Mouse (Mus musculus): ENCODE measurements around the gene Eml1.
A peak's percentile ranks its signal among the peaks of the same experiment; 100 is the strongest.
"Not testable (repeated sequence)": the region's sequence is repeated elsewhere in the genome, so short reads cannot be mapped to it uniquely, and the experiment has no call there.

Eml1 gene

DNA sequence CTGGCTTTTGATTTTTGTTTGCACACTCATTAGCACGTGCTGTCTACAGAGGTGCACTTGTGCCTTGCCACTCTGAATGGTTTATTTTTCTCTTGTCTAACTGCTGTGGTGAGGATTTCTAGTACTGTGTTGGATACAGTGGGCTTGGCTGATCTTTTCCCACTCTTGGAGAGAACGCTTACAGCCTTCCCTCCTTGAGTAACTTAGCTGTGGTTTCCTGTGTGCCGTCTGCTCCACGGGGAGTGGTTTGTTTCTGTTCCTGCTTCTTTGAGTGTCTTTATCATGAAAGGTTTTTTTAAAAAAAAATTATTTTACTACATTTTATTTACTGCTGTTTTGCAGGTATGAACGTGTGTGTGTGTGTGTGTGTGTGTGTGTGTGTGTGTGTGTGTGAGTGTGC is 108.0 kb downstream of the Eml1 start:
- no peak for DNase-seq (ENCODE audit: low read depth)

DNA sequence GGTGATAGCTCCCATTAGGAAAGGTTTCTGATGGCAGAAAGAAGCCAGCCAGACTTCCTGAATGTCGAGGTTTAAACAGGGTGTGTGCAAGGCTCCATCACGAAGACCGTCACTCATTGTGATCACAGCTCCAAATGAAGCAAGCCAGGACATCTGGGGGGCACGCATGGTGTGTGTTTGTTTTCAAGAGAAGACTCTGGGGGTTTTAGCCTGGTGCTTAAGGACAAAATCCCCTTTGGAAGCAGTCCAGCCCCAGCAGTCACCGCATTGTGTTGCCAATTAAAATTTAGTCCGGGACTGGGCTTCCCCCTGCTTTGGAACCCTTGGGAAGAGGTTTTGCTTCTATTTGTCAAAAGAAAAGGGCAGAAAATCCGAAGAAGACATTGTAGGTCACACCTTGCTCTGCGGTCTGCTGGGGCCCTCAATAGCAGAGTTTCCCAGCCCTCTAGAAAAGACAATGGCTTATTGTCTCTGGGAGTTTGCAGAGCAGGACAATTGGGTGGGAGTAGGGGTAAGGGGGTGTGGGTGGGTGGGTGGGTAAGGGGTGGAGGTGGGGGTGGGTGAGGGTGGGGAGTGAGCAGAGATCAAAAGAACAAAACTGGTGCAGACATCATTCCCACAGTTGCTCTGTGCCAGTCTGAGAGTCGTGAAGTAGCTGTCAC is 110.1 kb downstream of the Eml1 start:
- no peak for DNase-seq (ENCODE audit: low read depth)

- no peak for DNase-seq (ENCODE audit: low read depth)
Measured at GRCm38 (mm10) chr12:108489076-108489475, 118.3 kb downstream of the Eml1 start.

- DNase-seq (ENCODE audit: low read depth) = no peak
Measured at GRCm38 (mm10) chr12:108489741-108490140, 119.0 kb downstream of the Eml1 start.

GRCm38 (mm10) chr12:108490336-108490735 is 119.6 kb downstream of the Eml1 start:
- no peak for DNase-seq (ENCODE audit: low read depth)

DNA sequence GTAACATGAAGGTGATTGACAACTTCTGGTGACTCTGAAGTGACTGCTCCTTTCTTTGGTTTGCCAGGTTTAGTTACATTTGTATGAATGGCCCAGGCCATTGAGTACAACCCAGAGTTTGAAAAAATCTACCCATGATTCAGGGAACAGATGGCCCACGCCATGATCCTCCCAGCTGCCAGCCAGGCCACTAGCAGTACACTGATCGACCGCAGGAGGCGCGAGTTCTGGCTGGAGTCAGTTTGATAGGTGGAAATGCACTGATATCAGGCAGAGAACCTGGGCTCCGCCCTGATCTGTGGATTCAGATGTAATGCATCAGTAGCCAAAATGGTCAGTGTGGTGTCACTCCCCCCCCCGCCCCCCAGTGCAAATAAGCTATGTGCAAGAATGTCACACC is 120.2 kb downstream of the Eml1 start:
- DNase-seq (ENCODE audit: low read depth) = no peak

DNA sequence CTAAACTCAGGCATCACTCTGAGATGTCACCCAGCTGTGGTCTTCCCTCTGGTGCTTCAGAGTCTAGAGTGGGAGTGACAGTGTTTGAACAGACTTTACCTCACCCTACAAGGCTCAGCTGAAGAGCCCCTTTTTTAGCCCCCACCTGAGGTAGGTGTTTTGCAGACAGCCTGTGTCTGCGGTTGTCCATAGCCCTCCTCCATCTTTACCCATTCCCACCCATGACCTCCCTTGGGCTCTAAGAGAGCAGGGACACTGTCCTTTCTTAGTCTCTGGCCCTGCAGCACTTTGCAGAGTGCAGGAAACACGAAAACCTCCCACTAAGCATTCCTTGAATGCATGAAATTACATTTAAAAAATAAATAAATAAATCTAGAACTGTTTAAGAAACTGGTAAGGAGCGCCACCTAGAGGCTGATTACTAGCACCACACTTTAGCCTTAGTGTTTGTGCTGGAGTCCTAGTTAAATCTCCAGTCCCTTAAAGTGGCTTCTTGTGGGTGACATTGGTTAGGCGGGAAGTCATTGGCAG is 123.3 kb downstream of the Eml1 start:
- no peak for DNase-seq (ENCODE audit: low read depth)

- no peak for DNase-seq (ENCODE audit: low read depth)
Measured at GRCm38 (mm10) chr12:108495455-108496235, 124.9 kb downstream of the Eml1 start.

DNA sequence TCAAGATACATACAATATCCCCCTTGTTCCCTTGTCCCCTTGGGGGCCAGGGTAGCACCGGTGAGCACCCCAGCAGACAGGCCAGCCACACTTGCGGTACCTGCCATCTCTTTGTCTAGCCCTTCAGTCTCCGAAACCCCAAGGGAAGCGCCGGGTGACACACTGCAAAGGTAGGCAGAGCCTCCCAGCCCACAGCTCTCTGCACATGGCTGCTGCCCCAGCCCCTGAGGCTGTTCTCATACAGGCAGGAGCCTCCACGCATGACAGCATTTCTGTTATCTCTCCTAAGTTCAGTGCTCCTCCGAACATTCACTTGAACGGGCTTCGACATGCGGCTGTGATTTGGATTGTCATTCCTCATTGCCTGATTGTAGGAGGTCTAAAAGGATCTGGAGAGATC is 132.3 kb downstream of the Eml1 start:
- no peak for DNase-seq (ENCODE audit: low read depth)

DNA sequence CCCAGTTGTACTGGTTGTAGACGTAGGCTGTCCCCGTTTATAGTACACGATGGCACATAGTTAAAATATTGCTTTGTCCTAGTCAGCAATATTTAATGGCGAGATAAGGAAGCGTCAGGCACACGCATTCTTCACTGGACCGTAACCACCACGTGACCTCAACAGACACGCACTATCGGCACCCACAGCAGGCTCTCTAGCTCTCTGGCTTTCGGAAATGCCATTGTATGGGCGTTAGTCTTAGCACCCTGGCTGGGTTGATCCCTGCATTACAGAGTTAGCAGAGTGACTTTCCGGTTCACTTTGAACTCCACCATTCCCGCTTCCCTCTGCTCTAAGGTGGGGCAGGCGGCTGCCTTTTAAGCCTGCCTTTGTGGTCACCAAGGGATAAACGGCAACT is 132.8 kb downstream of the Eml1 start:
- DNase-seq (ENCODE audit: low read depth) = no peak

GRCm38 (mm10) chr12:108505846-108506245 is 135.1 kb downstream of the Eml1 start:
- DNase-seq (ENCODE audit: low read depth) = no peak

- DNase-seq (ENCODE audit: low read depth) = not testable (repeated sequence)
Measured at GRCm38 (mm10) chr12:108507046-108507445, 136.3 kb downstream of the Eml1 start.

GRCm38 (mm10) chr12:108510571-108510970 is 139.8 kb downstream of the Eml1 start:
- no peak for DNase-seq (ENCODE audit: low read depth)

- DNase-seq (ENCODE audit: low read depth) = peak; percentile 22
Measured at GRCm38 (mm10) chr12:108511009-108511408, 140.3 kb downstream of the Eml1 start.

- no peak for DNase-seq (ENCODE audit: low read depth)
Measured at GRCm38 (mm10) chr12:108515464-108515863, 144.7 kb downstream of the Eml1 start.

DNA sequence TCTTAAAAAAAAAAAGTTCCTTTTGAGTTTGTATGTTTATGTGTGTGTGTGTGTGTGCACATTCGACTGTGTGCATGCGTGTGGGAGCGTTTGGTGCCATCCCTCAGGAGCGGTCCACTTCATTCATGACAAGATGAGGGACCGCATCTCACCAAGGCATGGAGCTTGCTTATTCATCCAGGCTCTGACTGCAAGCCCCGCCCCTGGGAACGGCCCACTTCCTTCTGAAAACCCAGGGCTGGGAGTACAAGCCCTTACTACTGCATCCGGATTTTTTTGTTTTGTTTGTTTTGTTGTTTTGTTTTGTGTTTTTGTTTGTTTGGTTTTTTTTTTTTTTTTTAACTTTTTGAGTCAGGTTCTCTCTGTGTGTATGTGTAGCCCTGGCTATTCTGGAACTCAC is 148.6 kb downstream of the Eml1 start:
- no peak for DNase-seq (ENCODE audit: low read depth)

DNA sequence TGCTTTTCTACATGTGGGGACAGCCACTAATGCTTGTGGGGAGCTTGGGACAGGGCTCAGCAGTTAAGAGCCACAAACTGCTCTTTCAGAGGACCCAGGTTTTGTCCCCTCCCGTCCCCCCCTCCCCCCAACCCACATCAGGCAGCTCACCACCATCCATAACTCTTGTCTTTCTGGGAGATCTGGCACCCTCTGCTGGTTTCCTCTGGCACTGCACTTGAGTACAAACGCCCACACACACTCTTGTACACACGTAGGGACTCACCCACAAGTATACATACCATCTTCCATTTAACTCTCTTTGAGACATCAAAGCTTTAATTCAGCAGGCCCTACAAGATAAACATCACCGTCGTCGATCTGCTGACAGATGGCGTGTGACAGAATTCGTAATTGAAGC is 158.5 kb downstream of the Eml1 start:
- peak; percentile 15 for DNase-seq (ENCODE audit: low read depth)

DNA sequence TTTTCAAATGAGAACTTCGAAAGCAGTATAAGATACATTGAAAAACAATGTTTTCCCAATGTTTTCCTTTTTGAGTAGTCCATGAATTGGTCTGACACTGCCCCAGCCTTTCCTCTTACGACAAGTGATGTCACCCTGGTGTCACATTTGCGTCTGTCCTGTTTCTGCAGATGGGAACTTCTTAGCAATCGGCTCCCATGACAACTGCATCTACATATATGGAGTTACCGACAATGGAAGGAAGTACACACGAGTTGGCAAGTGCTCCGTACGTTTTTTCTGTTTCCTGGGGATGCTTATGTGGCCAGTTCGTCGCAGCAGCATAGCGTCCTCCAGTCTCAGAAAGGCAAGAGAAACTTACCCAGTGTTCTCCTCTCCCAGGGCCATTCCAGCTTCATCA is 163.7 kb downstream of the Eml1 start:
- DNase-seq (ENCODE audit: low read depth) = no peak

- no peak for DNase-seq (ENCODE audit: low read depth)
Measured at GRCm38 (mm10) chr12:108536461-108536860, 165.7 kb downstream of the Eml1 start.

- DNase-seq (ENCODE audit: low read depth) = no peak
Measured at GRCm38 (mm10) chr12:108541088-108541487, 170.3 kb downstream of the Eml1 start.

GRCm38 (mm10) chr12:108546508-108547153 is 175.9 kb downstream of the Eml1 start:
- no peak for DNase-seq (ENCODE audit: low read depth)

GRCm38 (mm10) chr12:108547251-108547875 is 176.6 kb downstream of the Eml1 start:
- DNase-seq (ENCODE audit: low read depth) = no peak

Data from c-Kit-positive CD71-positive TER-119-negative erythroid progenitor cells, embryonic 14.5 days (primary cell).